Mouse (Mus musculus): ENCODE measurements around the gene Fsip1.

GRCm38 (mm10) chr2:118245914-118246313 lies 10.9 kb downstream of the Fsip1 start:
- TF ChIP-seq POLR2AphosphoS2 (IDR thresholded peaks at IDR 0.05; ENCODE audit: insufficient read length, low read depth) (no peak), POLR2A (IDR thresholded peaks at IDR 0.05; ENCODE audit: insufficient read length, low read depth) (no peak), MYOD1 (IDR thresholded peaks at IDR 0.05; ENCODE audit: control insufficient read depth in 1 of 3, insufficient read length in 2 of 3, low read depth in 2 of 3) (no peak), MAX (IDR thresholded peaks at IDR 0.05; ENCODE audit: low read depth) (no peak), E2F4 (IDR thresholded peaks at IDR 0.05; ENCODE audit: insufficient read depth) (no peak), USF1 (IDR thresholded peaks at IDR 0.05; ENCODE audit: low read depth) (no peak), SRF (IDR thresholded peaks at IDR 0.05; ENCODE audit: control insufficient read depth, insufficient read length, low read depth) (no peak), REST (IDR thresholded peaks at IDR 0.05; ENCODE audit: insufficient read depth, insufficient read length) (no peak), TCF3 (IDR thresholded peaks at IDR 0.05; ENCODE audit: insufficient read length, low read depth) (no peak)
